Mouse (Mus musculus) neural tube, embryonic 14.5 days (tissue): ENCODE measurements at regions not wholly inside any gene's neighbourhood (a gene's known extent, or its start where the extent isn't known, plus 50 kb on each side); places are given as distances from the start of the nearest gene placed in this dataset.

ENCODE experiments used
- ATAC-seq: fragments of 200-750 bp; cut with Nextera tagmentation; 2 replicates; pipeline ENCODE4 v1.8.0; 2017; ENCODE audit warnings: low read depth, mild to moderate bottlenecking, moderate TSS enrichment, moderate library complexity
- H3K27ac ChIP-seq: fragments of 300-500 bp; sonication (generic); 2 replicates; pipeline ENCODE4 v1.5.1; 2014; ENCODE audit warnings: low read depth, mild to moderate bottlenecking, control low read depth, low read length, moderate library complexity, mixed read lengths
- H3K27me3 ChIP-seq: fragments of 300-500 bp; sonication (generic); 2 replicates; pipeline ENCODE4 v1.6.1; 2014; ENCODE audit warnings: low read length; ENCODE audit not compliant: control insufficient read depth, insufficient read depth
- H3K36me3 ChIP-seq: fragments of 300-500 bp; sonication (generic); 2 replicates; pipeline ENCODE4 v1.6.1; 2014; ENCODE audit warnings: low read length, mixed read lengths; ENCODE audit not compliant: control insufficient read depth, insufficient read depth
- H3K4me1 ChIP-seq: fragments of 300-500 bp; sonication (generic); 2 replicates; pipeline ENCODE4 v1.6.1; 2014; ENCODE audit warnings: low read length; ENCODE audit not compliant: control insufficient read depth, insufficient read depth
- H3K4me2 ChIP-seq: fragments of 300-500 bp; sonication (generic); 2 replicates; pipeline ENCODE4 v1.6.1; 2014; ENCODE audit warnings: mild to moderate bottlenecking, low read depth, low read length, control low read depth
- H3K4me3 ChIP-seq: fragments of 300-500 bp; sonication (generic); 2 replicates; pipeline ENCODE4 v1.5.1; 2014; ENCODE audit warnings: low read depth, low read length, control low read depth, mixed read lengths
- H3K9ac ChIP-seq: fragments of 300-500 bp; sonication (generic); replicated peaks from 2 replicates; pipeline ENCODE4 v1.6.1; 2014; ENCODE audit warnings: low read depth, mild to moderate bottlenecking, control low read depth, low read length, mixed read lengths
- H3K9me3 ChIP-seq: fragments of 300-500 bp; sonication (generic); 2 replicates; pipeline ENCODE4 v1.6.1; 2016; ENCODE audit warnings: low read length; ENCODE audit not compliant: control insufficient read depth
- WGBS: fragments of 180-500 bp; shearing (Covaris S2); extraction: QIAGEN DNeasy Blood & Tissue Kit; methylation state at CpG from one replicate; pipeline ENCODE4 v1.1.7; 2014; 5-methylcytosine and 5-hydroxymethylcytosine counted together

- Histone ChIP-seq H3K4me2 (no peak overlapping the region), H3K9me3 (no peaks in the 10 kb centered on the region), H3K9ac (no peak overlapping the region), H3K27ac (no peak overlapping the region), H3K4me1 (no peaks in the 10 kb centered on the region), H3K36me3 (no peaks in the 10 kb centered on the region), H3K4me3 (no peak overlapping the region), H3K27me3 (no peaks in the 10 kb centered on the region)
- ATAC-seq = no peak
These were observed 415.9 kb upstream of the Rarb start for GRCm38 (mm10) chr14:17234898-17235297.

GRCm38 (mm10) chr14:17211502-17211901 is 392.5 kb upstream of the Rarb start:
- H3K9ac ChIP-seq = no peak overlapping the region
- H3K4me1 ChIP-seq = no peaks in the 10 kb centered on the region
- 86% methylated on average over 2 of the region's 2 CpGs for WGBS
- no peaks in the 10 kb centered on the region for H3K36me3 ChIP-seq
- H3K27ac ChIP-seq = no peak overlapping the region
- H3K27me3 ChIP-seq = no peaks in the 10 kb centered on the region
- no peak overlapping the region for H3K4me3 ChIP-seq
- no peaks in the 10 kb centered on the region for H3K9me3 ChIP-seq
- no peak overlapping the region for H3K4me2 ChIP-seq
- ATAC-seq = no peak

GRCm38 (mm10) chr14:17205691-17206090 is 386.7 kb upstream of the Rarb start:
- Histone ChIP-seq H3K4me2 (no peak overlapping the region), H3K27ac (no peak overlapping the region), H3K4me1 (no peaks in the 10 kb centered on the region), H3K27me3 (no peaks in the 10 kb centered on the region), H3K4me3 (no peak overlapping the region), H3K9ac (no peak overlapping the region), H3K9me3 (no peaks in the 10 kb centered on the region), H3K36me3 (no peaks in the 10 kb centered on the region)
- no peak for ATAC-seq
- 86% methylated on average over 1 of the region's 1 CpGs for WGBS

- no peak overlapping the region for H3K27ac ChIP-seq
- H3K27me3 ChIP-seq = no peaks in the 10 kb centered on the region
- H3K4me1 ChIP-seq = no peaks in the 10 kb centered on the region
- H3K9ac ChIP-seq = no peak overlapping the region
- H3K4me2 ChIP-seq = no peak overlapping the region
- WGBS = 22% methylated on average over 1 of the region's 1 CpGs
- no peaks in the 10 kb centered on the region for H3K9me3 ChIP-seq
- H3K36me3 ChIP-seq = no peaks in the 10 kb centered on the region
- no peak overlapping the region for H3K4me3 ChIP-seq
- ATAC-seq = no peak
These were observed 384.5 kb upstream of the Rarb start for GRCm38 (mm10) chr14:17203251-17204015.

- 90% methylated on average over 2 of the region's 2 CpGs for WGBS
These were observed 374.0 kb upstream of the Rarb start for GRCm38 (mm10) chr14:17192953-17193352.

GRCm38 (mm10) chr14:17173218-17173617 is 354.3 kb upstream of the Rarb start:
- Histone ChIP-seq H3K36me3 (no peaks in the 10 kb centered on the region), H3K4me3 (peak overlapping the region; percentile 56), H3K9ac (no peak overlapping the region), H3K9me3 (no peaks in the 10 kb centered on the region), H3K27me3 (no peaks in the 10 kb centered on the region), H3K27ac (no peak overlapping the region), H3K4me1 (peaks cover 6% of the 10 kb centered on the region; the same call in 1 of the 2 replicates), H3K4me2 (peak overlapping the region; percentile 81)
- 20% methylated on average over 7 of the region's 7 CpGs for WGBS
- peak; percentile 7 for ATAC-seq

More at GRCm38 (mm10) chr14:17192953-17193352, 374.0 kb upstream of the Rarb start:
- no peak overlapping the region for H3K4me3 ChIP-seq
- H3K9me3 ChIP-seq = no peaks in the 10 kb centered on the region
- no peak overlapping the region for H3K27ac ChIP-seq
- H3K36me3 ChIP-seq = no peaks in the 10 kb centered on the region
- no peaks in the 10 kb centered on the region for H3K27me3 ChIP-seq
- no peak for ATAC-seq
- H3K9ac ChIP-seq = no peak overlapping the region
- no peaks in the 10 kb centered on the region for H3K4me1 ChIP-seq
- H3K4me2 ChIP-seq = no peak overlapping the region

- Histone ChIP-seq H3K4me3 (peak overlapping the region; percentile 56), H3K4me1 (peaks cover 6% of the 10 kb centered on the region; the same call in 1 of the 2 replicates), H3K27ac (peak overlapping the region; percentile 45; the same call in 1 of the 2 replicates), H3K9me3 (no peaks in the 10 kb centered on the region), H3K4me2 (peak overlapping the region; percentile 81), H3K27me3 (no peaks in the 10 kb centered on the region), H3K36me3 (no peaks in the 10 kb centered on the region), H3K9ac (peak overlapping the region; percentile 55)
- ATAC-seq = peak; percentile 93
- WGBS = 2% methylated on average over 35 of the region's 35 CpGs
These were observed 353.6 kb upstream of the Rarb start for GRCm38 (mm10) chr14:17172330-17173110.

GRCm38 (mm10) chr14:17171896-17172295 is 352.9 kb upstream of the Rarb start:
- Histone ChIP-seq H3K36me3 (no peaks in the 10 kb centered on the region), H3K9me3 (no peaks in the 10 kb centered on the region), H3K4me3 (peak overlapping the region; percentile 56), H3K27me3 (no peaks in the 10 kb centered on the region), H3K9ac (peak overlapping the region; percentile 55; the same call in 1 of the 2 replicates), H3K4me2 (peak overlapping the region; percentile 81), H3K4me1 (peaks cover 6% of the 10 kb centered on the region; the same call in 1 of the 2 replicates), H3K27ac (no peak overlapping the region)
- peak; percentile 62 for ATAC-seq
- WGBS = 33% methylated on average over 5 of the region's 5 CpGs

- 77% methylated on average over 4 of the region's 4 CpGs for WGBS
- Histone ChIP-seq H3K27ac (no peak overlapping the region), H3K9ac (no peak overlapping the region), H3K9me3 (no peaks in the 10 kb centered on the region), H3K36me3 (no peaks in the 10 kb centered on the region), H3K4me1 (no peaks in the 10 kb centered on the region), H3K4me3 (no peak overlapping the region), H3K4me2 (no peak overlapping the region), H3K27me3 (no peaks in the 10 kb centered on the region)
- peak; percentile 63; the same call in 1 of the 2 replicates for ATAC-seq
These were observed 339.4 kb upstream of the Rarb start for GRCm38 (mm10) chr14:17158324-17158723.
